Mouse (Mus musculus): ENCODE results near the gene Gm19935.

Gm19935 gene

GRCm38 (mm10) chr8:90828987-90829740 is 12.0 kb upstream of the Gm19935 start:
- peak; percentile 46 for DNase-seq

- peak; percentile 97 for DNase-seq
These were observed 11.2 kb upstream of the Gm19935 start, which contains the start of gene Chd9 for GRCm38 (mm10) chr8:90828181-90828986. TSS of gene Chd9 (plus strand) at chr8:90828352.

GRCm38 (mm10) chr8:90825459-90825871 is 8.3 kb upstream of the Gm19935 start:
- no peak for DNase-seq

- DNase-seq = no peak
These were observed 5.2 kb upstream of the Gm19935 start for GRCm38 (mm10) chr8:90822443-90822842.

- DNase-seq = no peak
These were observed 3.1 kb upstream of the Gm19935 start for GRCm38 (mm10) chr8:90820321-90820696.

GRCm38 (mm10) chr8:90819561-90820320 is 2.5 kb upstream of the Gm19935 start:
- DNase-seq = no peak

GRCm38 (mm10) chr8:90816061-90816882 is 921 bp downstream of the Gm19935 start:
- no peak for DNase-seq

GRCm38 (mm10) chr8:90813602-90814320 is 3.4 kb downstream of the Gm19935 start:
- peak; percentile 24 for DNase-seq

- DNase-seq = no peak
These were observed 17.7 kb downstream of the Gm19935 start for GRCm38 (mm10) chr8:90799473-90799872.

- peak; percentile 35 for DNase-seq
These were observed 22.0 kb downstream of the Gm19935 start for GRCm38 (mm10) chr8:90794990-90795861.

GRCm38 (mm10) chr8:90793710-90794109 is 23.5 kb downstream of the Gm19935 start:
- DNase-seq = peak; percentile 81

GRCm38 (mm10) chr8:90791616-90792015 is 25.6 kb downstream of the Gm19935 start:
- DNase-seq = no peak

GRCm38 (mm10) chr8:90769791-90770190 is 47.4 kb downstream of the Gm19935 start:
- DNase-seq = no peak
